Mouse (Mus musculus): Measurements from ENCODE around the gene Inppl1. TPM values are rescaled to one million over a fixed set of nuclear protein-coding genes. Genes with fewer than 3 reads are reported as not detected.
A peak's percentile ranks its signal among the peaks of the same experiment; 100 is the strongest.

Gene Inppl1
- polyA plus RNA-seq, 1 experiment, result 116 TPM

DNA sequence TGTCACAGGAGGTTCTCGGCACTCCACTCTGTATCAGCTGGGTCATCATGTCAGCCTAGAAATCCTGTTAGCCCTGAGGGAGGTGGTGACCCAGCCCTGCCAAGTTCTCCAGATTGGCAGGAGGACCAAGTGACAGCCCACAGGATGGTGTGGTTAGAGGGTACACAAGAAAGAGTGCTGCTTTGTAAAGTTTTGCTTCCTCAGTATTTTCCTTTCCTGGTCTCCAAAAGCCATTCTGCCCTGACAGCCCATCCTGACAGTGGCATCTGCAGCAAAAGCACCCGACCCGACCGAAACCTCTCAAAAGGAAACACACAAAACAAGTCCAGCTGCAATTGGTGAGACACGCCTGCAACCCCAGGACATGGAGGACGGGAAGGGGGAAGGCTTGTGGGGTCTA is 6.2 kb upstream of the Inppl1 start:
- no peaks in the 10 kb centered on the region for H3K27me3 ChIP-seq (ENCODE audit: control insufficient read depth, insufficient read depth, insufficient read length)
- H3K36me3 ChIP-seq (ENCODE audit: control insufficient read depth, insufficient read depth), result no peaks in the 10 kb centered on the region
- H3K79me2 ChIP-seq (ENCODE audit: control insufficient read depth, insufficient read depth), result no peaks in the 10 kb centered on the region
- no peaks in the 10 kb centered on the region for H3K79me3 ChIP-seq (ENCODE audit: low read depth)
- H3ac ChIP-seq (ENCODE audit: control insufficient read depth, insufficient read length, low read depth), result no peak overlapping the region
- TF ChIP-seq MYOG (IDR thresholded peaks at IDR 0.05; ENCODE audit: control insufficient read depth, extremely low read depth, insufficient read length), result no peak
- H3K4me3 ChIP-seq (ENCODE audit: insufficient read depth, poor library complexity, severe bottlenecking), result no peak overlapping the region

DNA sequence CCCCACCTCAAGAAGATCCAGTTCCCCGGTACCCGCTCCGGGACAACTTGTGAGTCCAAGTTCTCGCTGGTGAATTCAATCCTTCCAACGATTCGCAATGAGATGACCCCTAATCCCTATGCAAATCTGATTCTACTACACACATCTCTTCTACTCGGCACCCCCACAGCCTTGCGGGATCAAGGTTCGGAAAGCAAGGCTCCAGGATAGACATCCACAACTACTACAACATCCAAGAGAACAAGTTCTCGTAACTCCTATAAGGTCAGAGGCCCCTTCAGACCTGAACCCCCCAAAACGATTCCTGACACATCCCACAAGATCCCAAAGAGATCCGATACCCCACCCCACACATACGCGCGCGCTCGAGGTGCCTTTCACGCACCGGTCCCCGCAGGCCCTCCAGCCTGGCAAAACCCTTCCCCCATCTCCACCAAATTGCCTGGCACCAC is 849 bp downstream of the Inppl1 start:
- Histone ChIP-seq H3K79me3 (ENCODE audit: low read depth) (peaks cover 29% of the 10 kb centered on the region), H3ac (ENCODE audit: control insufficient read depth, insufficient read length, low read depth) (peak overlapping the region; percentile 100), H3K27me3 (ENCODE audit: control insufficient read depth, insufficient read depth, insufficient read length) (no peaks in the 10 kb centered on the region), H3K79me2 (ENCODE audit: control insufficient read depth, insufficient read depth) (peaks cover 44% of the 10 kb centered on the region), H3K4me3 (ENCODE audit: insufficient read depth, poor library complexity, severe bottlenecking) (peak overlapping the region; percentile 61), H3K36me3 (ENCODE audit: control insufficient read depth, insufficient read depth) (peaks cover 33% of the 10 kb centered on the region)
- TF ChIP-seq CTCF (IDR thresholded peaks at IDR 0.05; ENCODE audit: control insufficient read depth, insufficient read depth, insufficient read length) (no peak), FOSL1 (IDR thresholded peaks at IDR 0.05; ENCODE audit: insufficient read depth, low read length, poor library complexity, severe bottlenecking) (no peak)

DNA sequence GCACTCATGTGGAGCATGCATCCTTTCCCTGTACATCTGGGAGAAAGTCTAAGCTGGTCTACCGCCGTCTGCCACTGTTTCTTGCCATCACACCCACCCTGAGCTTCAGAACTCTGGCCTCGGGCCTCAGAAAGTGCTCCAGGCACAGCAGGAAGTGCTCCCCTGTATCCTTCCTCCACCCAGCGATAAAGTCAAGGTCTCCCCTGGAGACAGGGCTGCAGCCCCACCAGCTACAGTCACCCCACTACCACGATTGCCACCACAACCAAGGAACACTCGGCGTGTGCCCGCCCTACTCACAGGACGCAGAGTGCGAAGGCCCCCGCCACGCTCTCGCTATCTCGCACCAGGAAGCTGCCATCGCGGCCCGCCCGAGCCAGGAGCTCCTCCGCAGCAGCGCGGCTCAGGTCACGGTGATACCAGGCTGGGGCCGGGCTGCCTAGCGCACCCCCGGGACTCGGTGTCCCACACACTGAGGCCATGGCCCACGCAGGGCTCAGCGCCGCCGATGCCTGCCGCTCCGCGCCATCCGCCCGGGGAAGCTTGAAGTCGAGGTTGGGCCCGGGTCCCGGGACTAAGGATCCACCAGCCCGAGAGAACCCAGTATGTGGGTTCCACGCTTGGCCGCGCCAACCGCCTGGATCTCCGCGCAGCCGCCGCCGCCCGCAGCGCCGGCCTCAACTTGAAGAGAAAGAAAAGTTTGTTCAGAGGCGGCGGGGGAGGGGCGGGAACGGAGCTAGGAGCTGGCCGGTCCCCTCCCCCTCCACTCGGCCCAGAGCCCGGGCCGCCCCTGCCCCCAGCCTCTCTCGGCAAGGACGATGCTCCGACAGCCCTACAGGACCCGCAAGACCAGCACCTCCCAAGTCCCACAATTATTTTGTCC is 1.5 kb downstream of the Inppl1 start:
- no peaks in the 10 kb centered on the region for H3K27me3 ChIP-seq (ENCODE audit: control insufficient read depth, insufficient read depth, insufficient read length)
- H3ac ChIP-seq (ENCODE audit: control insufficient read depth, insufficient read length, low read depth), result peak overlapping the region; percentile 100

DNA sequence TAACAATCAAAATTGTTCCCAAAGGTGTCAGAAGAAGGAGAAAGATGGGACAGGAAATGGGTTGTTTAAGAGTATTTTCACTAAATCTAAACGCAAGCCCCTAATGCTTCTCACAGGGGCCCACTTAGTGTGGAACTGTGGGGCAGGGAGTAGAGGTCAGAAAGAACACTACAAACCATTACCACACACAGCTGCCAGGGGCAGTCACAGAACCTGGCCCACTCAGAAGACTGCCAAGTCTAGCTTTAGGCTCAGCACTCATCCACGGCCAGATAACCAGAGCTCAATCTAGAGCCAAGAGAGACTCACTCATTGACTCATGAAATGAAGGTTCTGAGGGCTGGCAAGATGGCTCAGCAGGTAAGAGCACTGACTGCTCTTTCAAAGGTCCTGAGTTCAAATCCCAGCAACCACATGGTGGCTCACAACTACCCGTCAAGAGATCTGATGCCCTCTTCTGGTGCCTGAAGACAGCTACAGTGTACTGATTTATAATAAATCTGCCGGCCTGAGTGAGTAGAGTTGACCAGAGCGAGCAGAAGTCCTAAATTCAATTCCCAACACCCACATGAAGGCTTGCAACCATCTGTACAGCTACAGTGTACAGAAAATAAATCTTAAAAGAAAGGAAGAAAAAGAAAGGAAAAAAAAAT is 2.4 kb downstream of the Inppl1 start:
- no peak for TF ChIP-seq CEBPB (IDR thresholded peaks at IDR 0.05; ENCODE audit: low read depth)
- no peak for TF ChIP-seq MYOD1 (IDR thresholded peaks at IDR 0.05; ENCODE audit: control insufficient read depth, insufficient read length, low read depth)
- TF ChIP-seq CTCF (IDR thresholded peaks at IDR 0.05; ENCODE audit: control insufficient read depth, insufficient read depth, insufficient read length), result no peak
- TF ChIP-seq FOSL1 (IDR thresholded peaks at IDR 0.05; ENCODE audit: insufficient read depth, low read length, poor library complexity, severe bottlenecking), result no peak
- no peak for TF ChIP-seq MAX (IDR thresholded peaks at IDR 0.05)
- TF ChIP-seq USF1 (IDR thresholded peaks at IDR 0.05; ENCODE audit: low read depth), result no peak
- Histone ChIP-seq H3K79me3 (ENCODE audit: low read depth) (peaks cover 29% of the 10 kb centered on the region), H3K4me3 (ENCODE audit: insufficient read depth, poor library complexity, severe bottlenecking) (peak overlapping the region; percentile 61)

More for the DNA sequence above, 1.5 kb downstream of the Inppl1 start:
- Histone ChIP-seq H3K79me3 (ENCODE audit: low read depth) (peaks cover 29% of the 10 kb centered on the region), H3K36me3 (ENCODE audit: control insufficient read depth, insufficient read depth) (peaks cover 40% of the 10 kb centered on the region), H3K4me3 (ENCODE audit: insufficient read depth, poor library complexity, severe bottlenecking) (peak overlapping the region; percentile 61), H3K79me2 (ENCODE audit: control insufficient read depth, insufficient read depth) (peaks cover 44% of the 10 kb centered on the region)
- no peak for TF ChIP-seq USF1 (IDR thresholded peaks at IDR 0.05; ENCODE audit: low read depth)
- TF ChIP-seq CTCF (IDR thresholded peaks at IDR 0.05; ENCODE audit: control insufficient read depth, insufficient read depth, insufficient read length), result no peak
- TF ChIP-seq MYOD1 (IDR thresholded peaks at IDR 0.05; ENCODE audit: control insufficient read depth, insufficient read length, low read depth), result no peak
- no peak for TF ChIP-seq FOSL1 (IDR thresholded peaks at IDR 0.05; ENCODE audit: insufficient read depth, low read length, poor library complexity, severe bottlenecking)
- no peak for TF ChIP-seq CEBPB (IDR thresholded peaks at IDR 0.05; ENCODE audit: low read depth)
- TF ChIP-seq MAX (IDR thresholded peaks at IDR 0.05), result no peak
- no peak for TF ChIP-seq MYOG (IDR thresholded peaks at IDR 0.05; ENCODE audit: control insufficient read depth, extremely low read depth, insufficient read length)

DNA sequence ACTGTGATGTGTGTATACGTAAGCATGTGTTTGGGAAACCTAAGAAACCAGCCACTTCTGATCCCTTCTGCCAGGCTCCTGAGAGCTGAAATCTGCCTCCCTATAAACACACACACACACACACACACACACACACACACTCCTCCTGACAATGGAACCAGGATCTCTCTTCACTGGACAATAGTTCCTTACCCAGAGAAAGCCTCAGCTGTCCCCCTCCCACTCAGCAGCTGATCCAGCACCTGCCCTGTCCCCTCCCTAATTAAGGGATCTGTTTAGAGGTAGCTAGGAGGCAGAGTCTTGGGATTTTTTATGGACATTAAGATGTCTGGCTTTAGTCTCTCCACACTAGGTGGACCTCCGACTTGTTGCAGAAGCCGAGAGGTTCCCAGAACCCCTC is 3.1 kb downstream of the Inppl1 start:
- TF ChIP-seq MYOG (IDR thresholded peaks at IDR 0.05; ENCODE audit: control insufficient read depth, extremely low read depth, insufficient read length) (no peak), USF1 (IDR thresholded peaks at IDR 0.05; ENCODE audit: low read depth) (no peak), CEBPB (IDR thresholded peaks at IDR 0.05; ENCODE audit: low read depth) (no peak), MAX (IDR thresholded peaks at IDR 0.05) (no peak), CTCF (IDR thresholded peaks at IDR 0.05; ENCODE audit: control insufficient read depth, insufficient read depth, insufficient read length) (no peak), MYOD1 (IDR thresholded peaks at IDR 0.05; ENCODE audit: control insufficient read depth, insufficient read length, low read depth) (no peak), FOSL1 (IDR thresholded peaks at IDR 0.05; ENCODE audit: insufficient read depth, low read length, poor library complexity, severe bottlenecking) (no peak)
- H3K79me3 ChIP-seq (ENCODE audit: low read depth), result peaks cover 29% of the 10 kb centered on the region
- H3K36me3 ChIP-seq (ENCODE audit: control insufficient read depth, insufficient read depth), result peaks cover 55% of the 10 kb centered on the region
- peaks cover 44% of the 10 kb centered on the region for H3K79me2 ChIP-seq (ENCODE audit: control insufficient read depth, insufficient read depth)
- no peaks in the 10 kb centered on the region for H3K27me3 ChIP-seq (ENCODE audit: control insufficient read depth, insufficient read depth, insufficient read length)
- H3ac ChIP-seq (ENCODE audit: control insufficient read depth, insufficient read length, low read depth), result no peak overlapping the region
- H3K4me3 ChIP-seq (ENCODE audit: insufficient read depth, poor library complexity, severe bottlenecking), result no peak overlapping the region

More for the DNA sequence above, 2.4 kb downstream of the Inppl1 start:
- Histone ChIP-seq H3K27me3 (ENCODE audit: control insufficient read depth, insufficient read depth, insufficient read length) (no peaks in the 10 kb centered on the region), H3K79me2 (ENCODE audit: control insufficient read depth, insufficient read depth) (peaks cover 44% of the 10 kb centered on the region), H3K36me3 (ENCODE audit: control insufficient read depth, insufficient read depth) (peaks cover 49% of the 10 kb centered on the region), H3ac (ENCODE audit: control insufficient read depth, insufficient read length, low read depth) (peak overlapping the region; percentile 4)
